Mouse (Mus musculus) intestine, embryonic 15.5 days (tissue): ENCODE measurements at regions not wholly inside any gene's neighbourhood (a gene's known extent, or its start where the extent isn't known, plus 50 kb on each side); places are given as distances from the start of the nearest gene placed in this dataset.

Experiments used
- ATAC-seq: fragments of 200-750 bp; cut with Nextera tagmentation; 2 replicates; pipeline ENCODE4 v1.8.0; 2017; ENCODE audit warnings: moderate TSS enrichment, moderate library complexity
- H3K27ac ChIP-seq: fragments of 300-500 bp; sonication (generic); 2 replicates; pipeline ENCODE4 v1.5.1; 2015; ENCODE audit warnings: mild to moderate bottlenecking, inconsistent platforms
- H3K27me3 ChIP-seq: fragments of 300-500 bp; sonication (generic); replicated peaks from 2 replicates; pipeline ENCODE4 v1.6.1; 2015; ENCODE audit warnings: inconsistent platforms
- H3K36me3 ChIP-seq: fragments of 300-500 bp; sonication (generic); 2 replicates; pipeline ENCODE4 v1.6.1; 2015; ENCODE audit warnings: inconsistent platforms
- H3K4me1 ChIP-seq: fragments of 300-500 bp; sonication (generic); replicated peaks from 2 replicates; pipeline ENCODE4 v1.6.1; 2015; ENCODE audit warnings: inconsistent platforms
- H3K4me2 ChIP-seq: fragments of 300-500 bp; sonication (generic); replicated peaks from 2 replicates; pipeline ENCODE4 v1.6.1; 2015; ENCODE audit warnings: mild to moderate bottlenecking, inconsistent platforms
- H3K4me3 ChIP-seq: fragments of 300-500 bp; sonication (generic); replicated peaks from 2 replicates; pipeline ENCODE4 v1.5.1; 2015; ENCODE audit warnings: inconsistent platforms
- H3K9ac ChIP-seq: fragments of 300-500 bp; sonication (generic); 2 replicates; pipeline ENCODE4 v1.6.1; 2015; ENCODE audit warnings: inconsistent platforms
- H3K9me3 ChIP-seq: fragments of 300-500 bp; sonication (generic); 2 replicates; pipeline ENCODE4 v1.6.1; 2016; ENCODE audit warnings: inconsistent platforms
- WGBS: fragments of 180-500 bp; shearing (Covaris S2); methylation state at CpG from one replicate; pipeline ENCODE4 v1.1.7; 2015; 5-methylcytosine and 5-hydroxymethylcytosine counted together

- no peak overlapping the region for H3K27ac ChIP-seq
- 88% methylated on average over 9 of the region's 9 CpGs for WGBS
- no peaks in the 10 kb centered on the region for H3K27me3 ChIP-seq
- no peak overlapping the region for H3K4me2 ChIP-seq
- H3K9ac ChIP-seq, result no peak overlapping the region
- H3K4me1 ChIP-seq, result 0 out of 2 replicates have a peak, but pooled peaks cover 3% of the 10 kb centered on the region
- ATAC-seq, result no peak
- no peak overlapping the region for H3K4me3 ChIP-seq
- no peaks in the 10 kb centered on the region for H3K9me3 ChIP-seq
- no peaks in the 10 kb centered on the region for H3K36me3 ChIP-seq
Observed at GRCm38 (mm10) chr13:92988600-92988999, 144.0 kb downstream of the Mtx3 start.

- H3K9ac ChIP-seq, result no peak overlapping the region
- no peak overlapping the region for H3K4me3 ChIP-seq
- H3K4me2 ChIP-seq, result no peak overlapping the region
- H3K27ac ChIP-seq, result no peak overlapping the region
- 0 out of 2 replicates have a peak, but pooled peaks cover 3% of the 10 kb centered on the region for H3K4me1 ChIP-seq
- no peaks in the 10 kb centered on the region for H3K27me3 ChIP-seq
- no peaks in the 10 kb centered on the region for H3K9me3 ChIP-seq
- 75% methylated on average over 14 of the region's 14 CpGs for WGBS
- H3K36me3 ChIP-seq, result no peaks in the 10 kb centered on the region
- ATAC-seq, result no peak
Observed at GRCm38 (mm10) chr13:92990316-92991206, 146.0 kb downstream of the Mtx3 start.
